Mouse (Mus musculus) activated CD4-positive, CD25-positive, alpha-beta regulatory T cell, adult 4 months (primary cell): ENCODE results near the gene Lin52. TPM values are rescaled to one million over a fixed set of nuclear protein-coding genes. Genes with fewer than 3 reads are reported as not detected.
"Not testable (repeated sequence)": the region's sequence is repeated elsewhere in the genome, so short reads cannot be mapped to it uniquely, and the experiment has no call there.

Source experiments
- ATAC-seq: one replicate; pipeline ENCODE4 v1.8.0; 2017
- polyA plus RNA-seq, 2 experiments: library from polyadenylated mRNA; unstranded; fragments of 100-300 nt; shearing (Covaris generic); gene quantifications; one replicate each; pipeline ENCODE4 v1.2.1; 2017

Gene Lin52
- polyA plus RNA-seq, 2 experiments from 2014 or later = 20.8 to 23.2 TPM

GRCm38 (mm10) chr12:84478937-84479336 is 27.7 kb downstream of the Lin52 start:
- no peak for ATAC-seq

- no peak for ATAC-seq
Observed at GRCm38 (mm10) chr12:84481251-84481650, 30.0 kb downstream of the Lin52 start.

- no peak for ATAC-seq
Observed at GRCm38 (mm10) chr12:84482778-84483585, 31.8 kb downstream of the Lin52 start.

GRCm38 (mm10) chr12:84487324-84488056 is 36.3 kb downstream of the Lin52 start:
- ATAC-seq = no peak

GRCm38 (mm10) chr12:84496795-84497194 is 45.6 kb downstream of the Lin52 start:
- ATAC-seq = no peak

- no peak for ATAC-seq
Observed at GRCm38 (mm10) chr12:84500528-84501263, 49.5 kb downstream of the Lin52 start.

- ATAC-seq = no peak
Observed at GRCm38 (mm10) chr12:84501278-84501677, 50.1 kb downstream of the Lin52 start.

- no peak for ATAC-seq
Observed at GRCm38 (mm10) chr12:84506856-84507255, 55.6 kb downstream of the Lin52 start.

- no peak for ATAC-seq
Observed at GRCm38 (mm10) chr12:84512016-84512415, 60.8 kb downstream of the Lin52 start.

GRCm38 (mm10) chr12:84515486-84515885 is 64.3 kb downstream of the Lin52 start:
- ATAC-seq = no peak

- no peak for ATAC-seq
Observed at GRCm38 (mm10) chr12:84516642-84517041, 65.4 kb downstream of the Lin52 start.

GRCm38 (mm10) chr12:84518018-84518417 is 66.8 kb downstream of the Lin52 start:
- no peak for ATAC-seq

GRCm38 (mm10) chr12:84523728-84524127 is 72.5 kb downstream of the Lin52 start:
- ATAC-seq = no peak

GRCm38 (mm10) chr12:84524147-84525050 is 73.2 kb downstream of the Lin52 start:
- ATAC-seq = peak; percentile 16

- ATAC-seq = peak; percentile 73
Observed at GRCm38 (mm10) chr12:84525422-84525821, 74.2 kb downstream of the Lin52 start.

GRCm38 (mm10) chr12:84530426-84530825 is 79.2 kb downstream of the Lin52 start:
- ATAC-seq = no peak

- no peak for ATAC-seq
Observed at GRCm38 (mm10) chr12:84531906-84532829, 80.9 kb downstream of the Lin52 start.

- ATAC-seq = no peak
Observed at GRCm38 (mm10) chr12:84532830-84533199, 81.6 kb downstream of the Lin52 start.

- ATAC-seq = no peak
Observed at GRCm38 (mm10) chr12:84533706-84534486, 82.7 kb downstream of the Lin52 start.

- ATAC-seq = not testable (repeated sequence)
Observed at GRCm38 (mm10) chr12:84539537-84539936, 88.3 kb downstream of the Lin52 start.
